Mouse (Mus musculus): Measurements from ENCODE around the gene Grin1. TPM values are rescaled to one million over a fixed set of nuclear protein-coding genes. Genes with fewer than 3 reads are reported as not detected.

Grin1 gene
- total and polyA plus RNA-seq, 3 experiments: 0.07 TPM; not detected in 2

GRCm38 (mm10) chr2:25350701-25351100 is 31.7 kb upstream of the Grin1 start:
- H3K9me3 ChIP-seq (replicated peaks; ENCODE audit: insufficient read depth, low read length): no peaks in the 10 kb centered on the region
- no peak overlapping the region for H3K4me3 ChIP-seq (ENCODE audit: control insufficient read depth in 1 of 2, insufficient read depth in 1 of 2, low read depth in 2 of 2, low read length in 2 of 2)
- peaks cover 0 to 15% of the 10 kb centered on the region in 2 experiments; a peak in 3 of 4 replicates for H3K36me3 ChIP-seq (ENCODE audit: control insufficient read depth in 1 of 2, insufficient read depth in 2 of 2, low read length in 2 of 2)
- peaks cover 0 to 8% of the 10 kb centered on the region in 2 experiments; a peak in 2 of 4 replicates for H3K4me1 ChIP-seq (ENCODE audit: control insufficient read depth in 1 of 2, insufficient read depth in 2 of 2, low read length in 2 of 2)
- H3K27me3 ChIP-seq (ENCODE audit: control insufficient read depth in 1 of 2, insufficient read depth in 2 of 2, low read length in 2 of 2): no peaks in the 10 kb centered on the region
- no peak overlapping the region for H3K27ac ChIP-seq (ENCODE audit: control insufficient read depth, low read depth, low read length)
- no peak overlapping the region for H3K9ac ChIP-seq (ENCODE audit: control insufficient read depth, low read depth, low read length, poor library complexity, severe bottlenecking)
- no peak for TF ChIP-seq ZMIZ1 (IDR thresholded peaks at IDR 0.05; ENCODE audit: low read depth, low read length)
- no peak for TF ChIP-seq ZC3H11A (IDR thresholded peaks at IDR 0.05; ENCODE audit: low read depth, low read length)
- TF ChIP-seq POLR2AphosphoS5 (IDR thresholded peaks at IDR 0.05; ENCODE audit: borderline replicate concordance, low read depth, low read length): no peak
- no peak for TF ChIP-seq ZKSCAN1 (IDR thresholded peaks at IDR 0.05; ENCODE audit: low read depth, low read length)
- no peak for TF ChIP-seq KAT2A (conservative IDR thresholded peaks at IDR 0.05; ENCODE audit: low read depth, low read length)
- TF ChIP-seq NRF1 (IDR thresholded peaks at IDR 0.05; ENCODE audit: insufficient read depth, low read depth, low read length, poor library complexity, severe bottlenecking): no peak
- TF ChIP-seq CHD1 (IDR thresholded peaks at IDR 0.05; ENCODE audit: low read depth, low read length): no peak
- TF ChIP-seq POLR2AphosphoS2 (IDR thresholded peaks at IDR 0.05; ENCODE audit: low read length): no peak
- TF ChIP-seq CHD2 (IDR thresholded peaks at IDR 0.05; ENCODE audit: low read length): no peak
- no peak for TF ChIP-seq JUND (IDR thresholded peaks at IDR 0.05; ENCODE audit: low read depth, low read length)
- TF ChIP-seq USF1 (IDR thresholded peaks at IDR 0.05; ENCODE audit: low read depth, low read length): no peak
- no peak for DNase-seq (ENCODE audit: low read depth, low spot score)
- H3K79me2 ChIP-seq (ENCODE audit: control insufficient read depth, insufficient read depth, low read length, poor library complexity): peaks cover under 1% of the 10 kb centered on the region; the same call in 1 of the 2 replicates

- Histone ChIP-seq H3K9ac (ENCODE audit: control insufficient read depth, low read depth, low read length, poor library complexity, severe bottlenecking) (no peak overlapping the region), H3K27ac (ENCODE audit: control insufficient read depth, low read depth, low read length) (no peak overlapping the region), H3K4me1 (ENCODE audit: control insufficient read depth in 1 of 2, insufficient read depth in 2 of 2, low read length in 2 of 2) (no peaks in the 10 kb centered on the region), H3K27me3 (ENCODE audit: control insufficient read depth in 1 of 2, insufficient read depth in 2 of 2, low read length in 2 of 2) (no peaks in the 10 kb centered on the region), H3K79me2 (ENCODE audit: control insufficient read depth, insufficient read depth, low read length, poor library complexity) (no peaks in the 10 kb centered on the region), H3K36me3 (ENCODE audit: control insufficient read depth in 1 of 2, insufficient read depth in 2 of 2, low read length in 2 of 2) (peaks cover 0 to 21% of the 10 kb centered on the region in 2 experiments; a peak in 2 of 4 replicates), H3K9me3 (replicated peaks; ENCODE audit: insufficient read depth, low read length) (no peaks in the 10 kb centered on the region), H3K4me3 (ENCODE audit: control insufficient read depth in 1 of 2, insufficient read depth in 1 of 2, low read depth in 2 of 2, low read length in 2 of 2) (no peak overlapping the region)
- TF ChIP-seq BHLHE40 (IDR thresholded peaks at IDR 0.05; ENCODE audit: borderline replicate concordance, low read depth, low read length) (no peak), POLR2A (IDR thresholded peaks at IDR 0.05; ENCODE audit: control insufficient read depth in 1 of 2, insufficient read depth in 1 of 2, low read depth in 1 of 2, low read length in 2 of 2, poor library complexity in 1 of 2) (no peak; a peak in 1 of 4 replicates), ZC3H11A (IDR thresholded peaks at IDR 0.05; ENCODE audit: low read depth, low read length) (no peak)
- no peak for DNase-seq (ENCODE audit: low read depth, low spot score)
These were observed 30.5 kb upstream of the Grin1 start for GRCm38 (mm10) chr2:25349499-25349898.

- Histone ChIP-seq H3K4me1 (ENCODE audit: control insufficient read depth in 1 of 2, insufficient read depth in 2 of 2, low read length in 2 of 2) (no peaks in the 10 kb centered on the region), H3K79me2 (ENCODE audit: control insufficient read depth, insufficient read depth, low read length, poor library complexity) (no peaks in the 10 kb centered on the region), H3K27ac (ENCODE audit: control insufficient read depth, low read depth, low read length) (no peak overlapping the region), H3K9me3 (replicated peaks; ENCODE audit: insufficient read depth, low read length) (no peaks in the 10 kb centered on the region), H3K9ac (ENCODE audit: control insufficient read depth, low read depth, low read length, poor library complexity, severe bottlenecking) (no peak overlapping the region), H3K27me3 (ENCODE audit: control insufficient read depth in 1 of 2, insufficient read depth in 2 of 2, low read length in 2 of 2) (no peaks in the 10 kb centered on the region), H3K4me3 (ENCODE audit: control insufficient read depth in 1 of 2, insufficient read depth in 1 of 2, low read depth in 2 of 2, low read length in 2 of 2) (no peak overlapping the region), H3K36me3 (ENCODE audit: control insufficient read depth in 1 of 2, insufficient read depth in 2 of 2, low read length in 2 of 2) (peaks cover 0 to 24% of the 10 kb centered on the region in 2 experiments; a peak in 2 of 4 replicates)
- TF ChIP-seq ZKSCAN1 (IDR thresholded peaks at IDR 0.05; ENCODE audit: low read depth, low read length): no peak
- TF ChIP-seq USF2 (IDR thresholded peaks at IDR 0.05; ENCODE audit: borderline replicate concordance in 1 of 2, insufficient read depth in 1 of 2, low read depth in 1 of 2, low read length in 2 of 2): no peak
- no peak for TF ChIP-seq SMC3 (IDR thresholded peaks at IDR 0.05; ENCODE audit: low read depth, low read length)
- no peak for TF ChIP-seq MAFK (IDR thresholded peaks at IDR 0.05; ENCODE audit: borderline replicate concordance, low read depth, low read length)
- TF ChIP-seq RAD21 (IDR thresholded peaks at IDR 0.05; ENCODE audit: low read depth, low read length): no peak
- TF ChIP-seq TAL1 (IDR thresholded peaks at IDR 0.05; ENCODE audit: low read length): no peak
- no peak for TF ChIP-seq NRF1 (IDR thresholded peaks at IDR 0.05; ENCODE audit: insufficient read depth, low read depth, low read length, poor library complexity, severe bottlenecking)
- TF ChIP-seq SIN3A (IDR thresholded peaks at IDR 0.05; ENCODE audit: low read length): no peak
- TF ChIP-seq JUND (IDR thresholded peaks at IDR 0.05; ENCODE audit: low read depth, low read length): no peak
- no peak for TF ChIP-seq CHD1 (IDR thresholded peaks at IDR 0.05; ENCODE audit: low read depth, low read length)
- no peak for TF ChIP-seq ELF1 (IDR thresholded peaks at IDR 0.05; ENCODE audit: low read depth, low read length)
- TF ChIP-seq ZC3H11A (IDR thresholded peaks at IDR 0.05; ENCODE audit: low read depth, low read length): no peak
- no peak for TF ChIP-seq MEF2A (IDR thresholded peaks at IDR 0.05; ENCODE audit: extremely low read depth, insufficient replicate concordance, low read depth, low read length, poor library complexity, severe bottlenecking)
- TF ChIP-seq TBP (IDR thresholded peaks at IDR 0.05; ENCODE audit: low read depth, low read length): no peak
- TF ChIP-seq MYB (IDR thresholded peaks at IDR 0.05; ENCODE audit: low read depth, low read length): no peak
- no peak for DNase-seq (ENCODE audit: low read depth, low spot score)
These were observed 29.2 kb upstream of the Grin1 start for GRCm38 (mm10) chr2:25348162-25348561.

Data from MEL (cell line).